Mouse (Mus musculus): ENCODE measurements at regions not wholly inside any gene's neighbourhood (a gene's known extent, or its start where the extent isn't known, plus 50 kb on each side); places are given as distances from the start of the nearest gene placed in this dataset.
A peak's percentile ranks its signal among the peaks of the same experiment; 100 is the strongest.
"Not testable (repeated sequence)": the region's sequence is repeated elsewhere in the genome, so short reads cannot be mapped to it uniquely, and the experiment has no call there.

DNA sequence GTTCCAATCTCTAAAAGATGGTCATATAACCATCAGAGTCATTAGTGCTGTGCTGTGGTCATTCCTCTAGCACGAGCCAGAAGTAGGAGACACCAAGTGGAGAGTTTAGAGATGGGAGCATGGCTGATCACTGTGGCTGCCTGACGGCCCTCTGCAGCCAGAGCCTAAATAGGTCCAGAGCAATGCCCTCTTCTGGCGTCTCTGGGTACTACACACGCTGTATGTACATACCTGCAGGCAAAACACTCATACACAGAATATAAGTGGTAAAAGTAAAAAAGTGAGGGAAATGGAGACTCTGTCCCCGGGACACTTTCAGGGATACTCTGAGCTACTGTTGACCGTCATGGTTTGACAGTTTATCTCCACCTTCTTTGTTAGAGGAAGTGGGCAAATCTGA lies 91.4 kb downstream of the Gm21738 start:
- Histone ChIP-seq H3K36me3 (ENCODE audit: control insufficient read depth, insufficient read depth, low read length) (no peaks in the 10 kb centered on the region), H3K4me1 (ENCODE audit: control insufficient read depth, insufficient read depth, low read length) (no peaks in the 10 kb centered on the region), H3K27ac (ENCODE audit: control insufficient read depth, insufficient read depth, low read depth, low read length) (no peak overlapping the region), H3K27me3 (ENCODE audit: control insufficient read depth, insufficient read depth, low read length) (no peaks in the 10 kb centered on the region), H3K4me3 (ENCODE audit: control insufficient read depth, low read depth, low read length) (no peak overlapping the region)
- TF ChIP-seq POLR2A (IDR thresholded peaks at IDR 0.05; ENCODE audit: control insufficient read depth, low read depth, low read length) (no peak), CTCF (IDR thresholded peaks at IDR 0.05; ENCODE audit: control insufficient read depth, insufficient read depth, insufficient replicate concordance, low read depth, low read length) (peak; percentile 31; the same call in 1 of the 2 replicates)

DNA sequence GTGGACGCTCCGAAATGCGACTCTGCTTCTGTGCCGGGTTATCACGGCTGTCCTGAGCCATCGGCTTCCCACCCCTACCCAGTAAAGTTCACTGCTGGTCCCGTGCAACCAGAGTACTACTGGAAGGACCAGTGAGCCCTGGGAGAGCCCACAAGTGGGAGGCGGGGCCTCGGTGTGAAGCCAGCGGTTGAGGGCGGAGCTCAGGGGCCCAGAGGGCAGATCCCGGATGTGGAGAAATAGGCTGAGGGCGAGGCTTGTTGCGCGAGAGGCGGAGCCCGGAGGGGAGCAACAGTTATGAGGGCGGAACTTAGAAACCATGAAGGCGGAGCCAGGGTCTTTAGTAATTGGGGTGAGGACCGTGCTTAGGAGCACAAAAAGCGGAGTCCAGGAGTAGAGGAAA lies 107.1 kb downstream of the Gm21738 start:
- H3K27me3 ChIP-seq (ENCODE audit: control insufficient read depth, insufficient read depth, low read length): no peaks in the 10 kb centered on the region
- H3K27ac ChIP-seq (ENCODE audit: control insufficient read depth, insufficient read depth, low read depth, low read length): peak overlapping the region; percentile 26; the same call in 1 of the 2 replicates
- no peaks in the 10 kb centered on the region for H3K36me3 ChIP-seq (ENCODE audit: control insufficient read depth, insufficient read depth, low read length)
- H3K4me1 ChIP-seq (ENCODE audit: control insufficient read depth, insufficient read depth, low read length): no peaks in the 10 kb centered on the region
- H3K4me3 ChIP-seq (ENCODE audit: control insufficient read depth, low read depth, low read length): peak overlapping the region; percentile 71
- TF ChIP-seq CTCF (IDR thresholded peaks at IDR 0.05; ENCODE audit: control insufficient read depth, insufficient read depth, insufficient replicate concordance, low read depth, low read length) (no peak), POLR2A (IDR thresholded peaks at IDR 0.05; ENCODE audit: control insufficient read depth, low read depth, low read length) (no peak)

DNA sequence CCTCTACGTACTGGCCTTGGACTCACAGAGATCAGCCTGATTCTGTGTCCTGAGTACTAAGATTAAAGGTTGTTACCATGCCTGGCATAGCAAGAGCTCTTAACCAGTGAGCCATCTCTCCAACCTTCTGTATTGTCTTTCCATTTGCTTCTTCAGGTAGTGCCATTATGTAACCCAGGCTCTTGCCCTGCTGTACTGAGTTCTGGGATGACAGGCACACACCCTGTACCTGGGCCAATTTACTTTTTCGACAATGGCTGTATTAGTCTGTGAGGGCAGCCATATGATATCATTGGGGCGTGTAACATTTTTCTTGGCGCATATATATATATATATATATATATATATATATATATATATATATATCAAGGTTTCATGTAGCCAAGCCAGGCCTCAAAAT lies 115.9 kb downstream of the Gm21738 start:
- not testable (repeated sequence) for H3K4me1 ChIP-seq (ENCODE audit: control insufficient read depth, insufficient read depth, low read length); H3K36me3 ChIP-seq (ENCODE audit: control insufficient read depth, insufficient read depth, low read length); H3K27ac ChIP-seq (ENCODE audit: control insufficient read depth, insufficient read depth, low read depth, low read length); H3K27me3 ChIP-seq (ENCODE audit: control insufficient read depth, insufficient read depth, low read length); H3K4me3 ChIP-seq (ENCODE audit: control insufficient read depth, low read depth, low read length)

GRCm38 (mm10) chr14:19279096-19279495 lies 139.6 kb downstream of the Gm21738 start:
- no peaks in the 10 kb centered on the region for H3K27me3 ChIP-seq (ENCODE audit: control insufficient read depth, insufficient read depth, low read length)
- no peaks in the 10 kb centered on the region for H3K36me3 ChIP-seq (ENCODE audit: control insufficient read depth, insufficient read depth, low read length)
- no peaks in the 10 kb centered on the region for H3K4me1 ChIP-seq (ENCODE audit: control insufficient read depth, insufficient read depth, low read length)
- H3K27ac ChIP-seq (ENCODE audit: control insufficient read depth, insufficient read depth, low read depth, low read length): no peak overlapping the region
- H3K4me3 ChIP-seq (ENCODE audit: control insufficient read depth, low read depth, low read length): no peak overlapping the region
- TF ChIP-seq CTCF (IDR thresholded peaks at IDR 0.05; ENCODE audit: control insufficient read depth, insufficient read depth, insufficient replicate concordance, low read depth, low read length): no peak
- no peak for TF ChIP-seq POLR2A (IDR thresholded peaks at IDR 0.05; ENCODE audit: control insufficient read depth, low read depth, low read length)

- no peaks in the 10 kb centered on the region for H3K4me1 ChIP-seq (ENCODE audit: control insufficient read depth, insufficient read depth, low read length)
- TF ChIP-seq CTCF (IDR thresholded peaks at IDR 0.05; ENCODE audit: control insufficient read depth, insufficient read depth, insufficient replicate concordance, low read depth, low read length) (no peak), POLR2A (IDR thresholded peaks at IDR 0.05; ENCODE audit: control insufficient read depth, low read depth, low read length) (no peak)
- H3K27me3 ChIP-seq (ENCODE audit: control insufficient read depth, insufficient read depth, low read length): no peaks in the 10 kb centered on the region
- no peak overlapping the region for H3K4me3 ChIP-seq (ENCODE audit: control insufficient read depth, low read depth, low read length)
- H3K36me3 ChIP-seq (ENCODE audit: control insufficient read depth, insufficient read depth, low read length): no peaks in the 10 kb centered on the region
- no peak overlapping the region for H3K27ac ChIP-seq (ENCODE audit: control insufficient read depth, insufficient read depth, low read depth, low read length)
Observed at GRCm38 (mm10) chr14:19277777-19278385, 140.8 kb downstream of the Gm21738 start.

Measured in testis, adult 2 months (tissue).